Mouse (Mus musculus): Measurements from ENCODE around the gene Sec16a.

Sec16a gene

GRCm38 (mm10) chr2:26444946-26445665 lies at the start of gene Sec16a:
Gene Sec16a, minus strand, starts transcription at chr2:26445216.
- peak; percentile 100 for DNase-seq (ENCODE audit: low spot score in 2 of 2)

GRCm38 (mm10) chr2:26494396-26494795 lies 49.4 kb upstream of the Sec16a start:
- DNase-seq (ENCODE audit: low spot score in 2 of 2), result no peak

GRCm38 (mm10) chr2:26493021-26493781 lies 48.2 kb upstream of the Sec16a start:
- DNase-seq (ENCODE audit: low spot score in 2 of 2), result peak; percentile 26 to 29

GRCm38 (mm10) chr2:26490760-26491301 lies 45.8 kb upstream of the Sec16a start:
- no peak for DNase-seq (ENCODE audit: low spot score in 2 of 2)

- no peak for DNase-seq (ENCODE audit: low spot score in 2 of 2)
Observed at GRCm38 (mm10) chr2:26488535-26489135, 43.6 kb upstream of the Sec16a start.

- DNase-seq (ENCODE audit: low spot score in 2 of 2), result no peak
Observed at GRCm38 (mm10) chr2:26487322-26488021, 42.5 kb upstream of the Sec16a start.

GRCm38 (mm10) chr2:26486835-26487321 lies 41.9 kb upstream of the Sec16a start:
- DNase-seq (ENCODE audit: low spot score in 2 of 2), result no peak

GRCm38 (mm10) chr2:26486264-26486810 lies 41.3 kb upstream of the Sec16a start:
- DNase-seq (ENCODE audit: low spot score in 2 of 2), result no peak

GRCm38 (mm10) chr2:26485710-26486109 lies 40.7 kb upstream of the Sec16a start:
- DNase-seq (ENCODE audit: low spot score in 2 of 2), result no peak

GRCm38 (mm10) chr2:26485278-26485677 lies 40.3 kb upstream of the Sec16a start:
- no peak for DNase-seq (ENCODE audit: low spot score in 2 of 2)

GRCm38 (mm10) chr2:26484169-26484568 lies 39.2 kb upstream of the Sec16a start:
- DNase-seq (ENCODE audit: low spot score in 2 of 2), result no peak

- DNase-seq (ENCODE audit: low spot score in 2 of 2), result peak; percentile 29 to 51
Observed at GRCm38 (mm10) chr2:26483230-26483869, 38.3 kb upstream of the Sec16a start.

- DNase-seq (ENCODE audit: low spot score in 2 of 2), result no peak
Observed at GRCm38 (mm10) chr2:26482824-26483223, 37.8 kb upstream of the Sec16a start.

- DNase-seq (ENCODE audit: low spot score in 2 of 2), result no peak
Observed at GRCm38 (mm10) chr2:26481724-26482495, 36.9 kb upstream of the Sec16a start.

GRCm38 (mm10) chr2:26480911-26481310 lies 35.9 kb upstream of the Sec16a start:
- no peak for DNase-seq (ENCODE audit: low spot score in 2 of 2)

GRCm38 (mm10) chr2:26478685-26479205 lies 33.7 kb upstream of the Sec16a start:
- DNase-seq (ENCODE audit: low spot score in 2 of 2), result no peak

- DNase-seq (ENCODE audit: low spot score in 2 of 2), result no peak
Observed at GRCm38 (mm10) chr2:26477911-26478310, 32.9 kb upstream of the Sec16a start.

- DNase-seq (ENCODE audit: low spot score in 2 of 2), result no peak
Observed at GRCm38 (mm10) chr2:26475505-26476430, 30.8 kb upstream of the Sec16a start.
